Mouse (Mus musculus): ENCODE results near the gene Tbcb.

DNA sequence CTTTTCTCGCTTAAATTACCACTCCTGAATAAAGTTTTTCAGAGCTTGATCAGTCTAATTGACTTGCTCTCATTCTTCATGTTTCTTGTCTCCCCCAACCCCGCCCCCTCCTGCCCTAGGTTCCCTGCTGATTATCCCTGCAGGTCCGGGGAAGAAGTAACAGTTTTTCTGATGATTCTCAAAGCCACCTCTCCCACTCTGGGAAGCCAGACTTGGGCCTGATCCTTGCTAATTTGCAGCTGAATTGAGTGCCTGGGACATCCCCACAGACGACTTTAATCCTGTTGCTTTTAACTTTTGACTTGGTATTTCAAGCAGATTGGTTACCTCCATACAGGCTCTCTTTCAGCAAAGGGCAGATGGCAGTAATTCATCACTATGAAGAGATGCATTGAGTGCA is 21.0 kb downstream of the Tbcb start:
- no peak for TF ChIP-seq CTCF (IDR thresholded peaks at IDR 0.05)
- no peak for TF ChIP-seq EP300 (IDR thresholded peaks at IDR 0.05)

All from lung, postnatal 0 days (tissue).